Comparison of ENCODE assay signal across 28 mouse cellular contexts in the genomic region with DNA sequence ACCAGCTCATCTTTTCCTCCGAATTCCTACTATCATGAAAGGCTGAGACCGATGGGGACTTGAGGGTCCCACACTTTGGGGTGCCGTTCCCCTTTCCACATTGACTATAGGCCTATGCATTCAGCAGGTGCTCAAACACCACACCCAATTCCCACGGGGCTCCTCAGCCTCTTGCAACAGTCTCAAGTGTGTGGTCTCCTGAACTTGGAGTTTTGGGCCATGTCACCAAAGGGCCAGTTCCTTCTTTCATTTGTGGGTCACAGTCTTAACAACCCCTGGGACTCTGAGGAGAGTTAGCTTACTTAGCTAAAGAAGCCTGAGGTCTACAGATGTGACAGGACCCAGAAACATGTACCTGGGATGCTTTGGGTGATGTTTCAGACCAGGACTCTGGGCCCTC. TPM values are rescaled to one million over a fixed set of nuclear protein-coding genes. Genes with fewer than 3 reads are reported as not detected.
A peak's percentile ranks its signal among the peaks of the same experiment; 100 is the strongest.
DNase-seq lines count a peak whose midpoint lies in the region; ATAC-seq lines count a peak whose summit lies in the region.
"Had no signal": no experiment of that assay in that cellular context is flagged by ENCODE, and none has a peak within 500 bp of the region (broad histone marks: within the 10 kb centered on the region; RNA-seq: fewer than 3 reads in every experiment).

No protein-coding gene starts in this region.

- no peak overlapping the region for H3K4me3 ChIP-seq in midbrain, embryonic 11.5 days (ENCODE audit: low read depth, low read length)
- H3K4me3 ChIP-seq in midbrain, embryonic 15.5 days: no peak overlapping the region
- H3K4me3 ChIP-seq in limb, embryonic 10.5 days: no peak overlapping the region
- H3K4me3 ChIP-seq: embryonic facial prominence, embryonic 10.5 days; embryonic facial prominence, embryonic 12.5 days; erythroblast, embryonic 14.5 days; forebrain, embryonic 10.5 days; forebrain, embryonic 12.5 days had no signal

- H3K4me1 ChIP-seq in midbrain, embryonic 11.5 days (ENCODE audit: control insufficient read depth, insufficient read depth, low read length): no peaks in the 10 kb centered on the region
- no peaks in the 10 kb centered on the region for H3K4me1 ChIP-seq in midbrain, embryonic 15.5 days
- no peaks in the 10 kb centered on the region for H3K4me1 ChIP-seq in limb, embryonic 10.5 days
- H3K4me1 ChIP-seq: embryonic facial prominence, embryonic 10.5 days; embryonic facial prominence, embryonic 12.5 days; forebrain, embryonic 10.5 days; forebrain, embryonic 12.5 days had no signal

- WGBS in midbrain, embryonic 11.5 days: 94% methylated on average over 4 of the region's 4 CpGs
- WGBS in midbrain, embryonic 15.5 days: 83% methylated on average over 4 of the region's 4 CpGs
- 92% methylated on average over 4 of the region's 4 CpGs for WGBS in limb, embryonic 10.5 days

- H3K9me3 ChIP-seq in midbrain, embryonic 11.5 days (ENCODE audit: control insufficient read depth, low read length): no peaks in the 10 kb centered on the region
- no peaks in the 10 kb centered on the region for H3K9me3 ChIP-seq in midbrain, embryonic 15.5 days
- H3K9me3 ChIP-seq in limb, embryonic 10.5 days (replicated peaks): no peaks in the 10 kb centered on the region
- H3K9me3 ChIP-seq: embryonic facial prominence, embryonic 10.5 days; embryonic facial prominence, embryonic 12.5 days; forebrain, embryonic 10.5 days; forebrain, embryonic 12.5 days; G1E had no signal

- no peak overlapping the region for H3K4me2 ChIP-seq in midbrain, embryonic 11.5 days
- no peak overlapping the region for H3K4me2 ChIP-seq in midbrain, embryonic 15.5 days
- H3K4me2 ChIP-seq: embryonic facial prominence, embryonic 12.5 days; forebrain, embryonic 12.5 days had no signal

- DNase-seq in midbrain, embryonic 11.5 days (ENCODE audit: low spot score, missing footprints): peak; percentile 28
- DNase-seq in heart, postnatal 4 days: no peak
- DNase-seq in limb, embryonic 10.5 days (ENCODE audit: low spot score): no peak
- DNase-seq: adrenal gland, adult 8-10 months; adrenal gland, postnatal 14 days; adrenal gland, postnatal 36 days; B cell, adult 2 months; cerebellum, adult 11 months; cerebellum, adult 18-20 months; cerebellum, adult 8-10 months; cerebellum, adult 9-11 months; cerebellum, postnatal 14 days; cerebellum, postnatal 36 days had no signal

- no peak overlapping the region for H3K27ac ChIP-seq in midbrain, embryonic 11.5 days (ENCODE audit: low read depth, low read length)
- no peak overlapping the region for H3K27ac ChIP-seq in midbrain, embryonic 15.5 days
- no peak overlapping the region for H3K27ac ChIP-seq in limb, embryonic 10.5 days
- H3K27ac ChIP-seq: embryonic facial prominence, embryonic 10.5 days; embryonic facial prominence, embryonic 12.5 days; forebrain, embryonic 10.5 days; forebrain, embryonic 12.5 days had no signal

- H3K36me3 ChIP-seq in midbrain, embryonic 11.5 days (ENCODE audit: control insufficient read depth, insufficient read depth, low read length): no peaks in the 10 kb centered on the region
- no peaks in the 10 kb centered on the region for H3K36me3 ChIP-seq in midbrain, embryonic 15.5 days (replicated peaks)
- H3K36me3 ChIP-seq in limb, embryonic 10.5 days: no peaks in the 10 kb centered on the region
- H3K36me3 ChIP-seq: embryonic facial prominence, embryonic 10.5 days; embryonic facial prominence, embryonic 12.5 days; forebrain, embryonic 10.5 days; forebrain, embryonic 12.5 days; G1E had no signal

- no peaks in the 10 kb centered on the region for H3K27me3 ChIP-seq in midbrain, embryonic 11.5 days (ENCODE audit: control insufficient read depth, insufficient read depth, low read length)
- H3K27me3 ChIP-seq in midbrain, embryonic 15.5 days (replicated peaks): no peaks in the 10 kb centered on the region
- no peaks in the 10 kb centered on the region for H3K27me3 ChIP-seq in limb, embryonic 10.5 days (ENCODE audit: low read depth, poor library complexity, severe bottlenecking)
- H3K27me3 ChIP-seq: embryonic facial prominence, embryonic 12.5 days; forebrain, embryonic 12.5 days; Patski had no signal

- no peak overlapping the region for H3K9ac ChIP-seq in midbrain, embryonic 11.5 days (ENCODE audit: low read length)
- no peak overlapping the region for H3K9ac ChIP-seq in midbrain, embryonic 15.5 days
- H3K9ac ChIP-seq: embryonic facial prominence, embryonic 12.5 days; forebrain, embryonic 12.5 days had no signal

- no peak for ATAC-seq in midbrain, embryonic 11.5 days (ENCODE audit: low FRiP score)
- ATAC-seq in midbrain, embryonic 15.5 days (replicated peaks): no peak
- ATAC-seq in granulocyte monocyte progenitor cell, adult 5-6 weeks (replicated peaks; ENCODE audit: poor library complexity, severe bottlenecking): peak; percentile 72
- ATAC-seq in megakaryocyte progenitor cell, adult 5-6 weeks (replicated peaks; ENCODE audit: poor library complexity): peak; percentile 55
- ATAC-seq in erythroblast, adult 5-6 weeks (replicated peaks; ENCODE audit: low FRiP score, poor library complexity, severe bottlenecking): no peak
- ATAC-seq: activated CD4-positive, CD25-positive, alpha-beta regulatory T cell, adult 4 months; CD4-positive, CD25-positive, alpha-beta regulatory T cell, adult 4 months; forebrain, embryonic 14.5 days; forebrain, embryonic 16.5 days; Patski had no signal

RNA-seq across cellular contexts. Expression of a gene that starts 30.5 kb away (rescaled TPM):
- polyA plus RNA-seq in midbrain, embryonic 11.5 days (2014; fragmentation: Nextera tagmentation; extraction: Ambion mirVana): 1.7 and 2.3 TPM in 2 replicates
- polyA plus RNA-seq in midbrain, embryonic 15.5 days (2015; fragmentation: Nextera tagmentation; extraction: Ambion mirVana): 2.5 and 3.0 TPM in 2 replicates
- 45.9 and 57.9 TPM in 2 replicates for total RNA-seq in granulocyte monocyte progenitor cell, adult 5-6 weeks (2014; fragmentation: Nextera tagmentation)
- 108 and 143 TPM in 2 replicates for total RNA-seq in granulocyte monocyte progenitor cell, adult 5-6 weeks (2017)
- total RNA-seq in megakaryocyte progenitor cell, adult 5-6 weeks (2015): 43.4 and 55.3 TPM in 2 replicates
- 119 and 123 TPM in 2 replicates for total RNA-seq in megakaryocyte progenitor cell, adult 5-6 weeks (2017)
- total RNA-seq in heart, postnatal 4 days (2021): 10 to 100 TPM; 11.1 to 15.0 TPM
- 78.8 and 104 TPM in 2 replicates for total RNA-seq in erythroblast, adult 5-6 weeks (2015; ENCODE audit: low replicate concordance)
- 77.5 and 165 TPM in 2 replicates for total RNA-seq in erythroblast, adult 5-6 weeks (2017; ENCODE audit: low replicate concordance)
- polyA plus RNA-seq in limb, embryonic 10.5 days (2016; fragmentation: Nextera tagmentation; extraction: Ambion mirVana): 1.1 and 2.0 TPM in 2 replicates

RNA-seq across cellular contexts. Expression of a gene that starts 38.7 kb away (rescaled TPM):
- polyA plus RNA-seq in midbrain, embryonic 11.5 days (2014; fragmentation: Nextera tagmentation; extraction: Ambion mirVana): 77.3 and 83.9 TPM in 2 replicates
- polyA plus RNA-seq in midbrain, embryonic 15.5 days (2015; fragmentation: Nextera tagmentation; extraction: Ambion mirVana): 169 and 192 TPM in 2 replicates
- 263 and 293 TPM in 2 replicates for total RNA-seq in granulocyte monocyte progenitor cell, adult 5-6 weeks (2014; fragmentation: Nextera tagmentation)
- total RNA-seq in granulocyte monocyte progenitor cell, adult 5-6 weeks (2017): 243 and 253 TPM in 2 replicates
- 173 and 221 TPM in 2 replicates for total RNA-seq in megakaryocyte progenitor cell, adult 5-6 weeks (2015)
- 222 and 258 TPM in 2 replicates for total RNA-seq in megakaryocyte progenitor cell, adult 5-6 weeks (2017)
- 100 to 1,000 TPM; 554 to 566 TPM for total RNA-seq in heart, postnatal 4 days (2021)
- total RNA-seq in erythroblast, adult 5-6 weeks (2015; ENCODE audit: low replicate concordance): 208 and 256 TPM in 2 replicates
- 196 and 238 TPM in 2 replicates for total RNA-seq in erythroblast, adult 5-6 weeks (2017; ENCODE audit: low replicate concordance)
- polyA plus RNA-seq in limb, embryonic 10.5 days (2016; fragmentation: Nextera tagmentation; extraction: Ambion mirVana): 36.2 and 41.0 TPM in 2 replicates

Comparison
In these comparisons a context has a peak if more than half of its experiments do, and no peak if none do; other contexts are left out.
1. ATAC-seq: peak in granulocyte monocyte progenitor cell, adult 5-6 weeks (single experiment) and megakaryocyte progenitor cell, adult 5-6 weeks (single experiment); none in midbrain, embryonic 11.5 days (single experiment), midbrain, embryonic 15.5 days (single experiment) and erythroblast, adult 5-6 weeks (single experiment).